Mouse (Mus musculus) urinary bladder, adult 18-20 months (tissue): Measurements from ENCODE around the gene Ephx3.
A peak's percentile ranks its signal among the peaks of the same experiment; 100 is the strongest.
"Not testable (repeated sequence)": the region's sequence is repeated elsewhere in the genome, so short reads cannot be mapped to it uniquely, and the experiment has no call there.

ENCODE experiments used
- DNase-seq, 2 experiments: peaks; one replicate each; pipeline ENCODE4 v3.0.0; 2022; ENCODE audit warnings: low spot score in 2 of 2, mixed read lengths in 2 of 2

Ephx3 gene

DNA sequence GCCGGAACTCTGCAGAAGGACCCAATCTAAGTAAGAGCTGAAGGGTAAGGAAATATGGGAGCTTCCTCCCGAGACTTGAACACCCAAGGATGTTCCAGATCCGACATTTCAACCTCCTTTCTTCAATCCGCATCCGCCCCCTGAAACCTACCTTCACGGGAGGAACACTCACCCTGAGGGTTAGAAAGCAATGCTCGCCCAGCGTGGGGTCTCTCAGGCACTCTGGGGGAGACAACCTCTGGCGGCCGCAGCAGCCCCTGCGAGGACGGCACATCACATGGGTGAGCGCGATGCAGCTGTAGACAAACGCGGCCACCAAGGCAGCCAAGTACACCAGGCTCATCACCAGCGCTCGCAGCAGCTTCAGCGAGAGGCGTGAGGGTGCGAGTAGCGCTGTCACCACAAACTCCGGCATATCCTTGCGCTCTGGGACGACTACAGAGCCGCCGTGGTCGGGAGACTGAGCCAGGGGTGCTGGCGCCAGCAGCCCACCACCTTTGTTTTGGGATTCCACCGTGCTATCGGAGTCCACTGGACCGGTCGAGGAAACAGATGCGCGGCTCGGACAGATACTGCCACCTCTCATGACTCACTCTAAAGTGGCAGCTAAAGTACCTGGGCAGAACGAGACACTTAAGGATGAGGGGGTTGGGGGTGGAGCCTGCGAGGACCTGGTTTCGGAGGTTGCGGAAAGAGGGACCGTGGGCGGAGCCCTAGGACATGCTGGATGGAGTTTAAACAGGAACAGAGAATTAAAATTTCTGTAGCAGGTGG is at the start of gene Ephx3:
Gene Ephx3, minus strand, starts transcription at position 687 of the 774 bp plus-strand sequence.
- no peak for DNase-seq

DNA sequence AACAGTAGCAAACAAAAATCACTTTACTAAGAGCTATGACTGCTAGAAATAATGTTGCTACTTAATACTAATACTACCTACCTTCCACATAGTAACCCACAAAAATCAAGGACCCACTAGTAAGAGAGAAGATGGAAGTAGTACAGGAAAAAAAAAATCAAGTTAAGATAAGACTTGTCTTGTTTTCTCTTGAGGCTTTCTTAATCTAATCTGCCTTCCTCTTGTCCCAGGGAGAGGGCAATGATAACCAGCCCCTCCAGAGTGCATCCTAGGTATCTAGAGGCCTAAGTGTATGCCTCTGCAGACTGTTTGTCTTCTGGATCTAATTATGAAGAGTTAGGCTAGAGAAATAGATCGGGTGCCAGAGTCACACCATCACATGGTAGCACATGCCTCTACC is 49.2 kb upstream of the Ephx3 start:
- no peak for DNase-seq

DNA sequence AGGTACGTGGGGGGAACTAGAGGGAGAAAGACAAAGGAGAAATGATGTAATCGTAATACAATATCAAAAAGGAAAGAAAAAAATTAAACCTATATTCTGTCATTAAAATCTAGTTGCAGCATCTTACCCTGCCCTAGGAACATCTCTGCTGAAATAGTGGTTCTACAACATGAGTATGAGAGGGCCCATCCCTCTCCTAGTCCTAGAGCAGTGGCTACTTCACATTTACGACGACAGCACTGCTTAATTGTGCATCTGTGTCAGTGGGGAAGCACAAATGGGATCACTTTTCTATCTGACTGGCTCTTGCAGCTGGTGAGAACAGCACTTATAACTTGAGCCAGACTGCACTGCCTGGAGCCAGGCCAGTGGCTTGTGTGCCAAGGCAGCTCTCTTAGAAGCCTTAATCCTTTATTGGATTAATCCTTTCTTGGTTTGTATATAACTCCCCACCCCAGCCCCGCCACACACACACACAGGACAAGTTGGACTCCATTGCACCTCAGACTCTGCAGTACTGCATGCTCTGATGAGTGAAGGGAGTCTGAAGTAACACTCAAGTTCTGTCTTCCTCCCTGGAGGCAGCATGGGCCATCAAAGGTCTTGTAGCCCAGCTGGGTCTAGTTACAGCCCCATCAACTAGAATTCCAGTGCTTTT is 46.3 kb upstream of the Ephx3 start:
- peak; percentile 22 to 33 for DNase-seq

DNA sequence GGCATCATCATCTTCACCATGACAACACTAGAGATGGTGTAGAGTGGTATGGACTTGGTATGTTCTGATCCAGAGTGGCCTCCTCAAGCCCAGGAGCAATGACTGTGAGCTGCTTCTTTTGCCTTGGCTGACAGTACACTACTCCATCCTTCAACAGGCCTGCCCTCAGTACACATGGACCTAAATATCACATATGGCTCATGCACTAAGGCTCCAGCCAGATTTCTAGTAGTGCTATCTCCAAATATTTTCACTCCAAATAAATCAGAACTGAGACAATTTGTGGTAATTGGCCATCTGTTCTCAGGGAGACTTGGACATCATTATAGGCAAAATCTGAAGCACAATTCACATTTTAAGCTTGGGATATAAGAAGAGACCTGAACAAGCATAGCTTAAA is 43.8 kb upstream of the Ephx3 start:
- no peak for DNase-seq

DNA sequence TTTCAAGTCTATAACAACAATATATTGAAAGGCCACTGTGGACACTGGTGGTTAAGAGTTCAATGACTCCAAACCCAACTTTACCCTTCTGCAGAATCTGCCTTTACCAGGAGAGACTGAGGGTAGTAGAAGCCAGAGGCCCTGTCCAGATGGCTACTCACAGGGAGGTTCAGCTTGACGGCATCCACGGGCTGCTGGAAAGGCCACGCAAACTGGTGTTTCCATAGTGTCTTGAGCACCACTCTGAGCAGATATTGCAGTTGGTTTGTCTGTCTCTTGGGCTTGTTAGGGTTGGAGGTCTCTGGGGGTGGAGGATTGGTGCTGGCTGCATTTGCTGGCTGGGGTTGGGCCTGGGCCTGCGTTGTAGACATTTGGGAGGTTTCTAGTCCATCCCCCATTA is 39.9 kb upstream of the Ephx3 start:
- DNase-seq: no peak

DNA sequence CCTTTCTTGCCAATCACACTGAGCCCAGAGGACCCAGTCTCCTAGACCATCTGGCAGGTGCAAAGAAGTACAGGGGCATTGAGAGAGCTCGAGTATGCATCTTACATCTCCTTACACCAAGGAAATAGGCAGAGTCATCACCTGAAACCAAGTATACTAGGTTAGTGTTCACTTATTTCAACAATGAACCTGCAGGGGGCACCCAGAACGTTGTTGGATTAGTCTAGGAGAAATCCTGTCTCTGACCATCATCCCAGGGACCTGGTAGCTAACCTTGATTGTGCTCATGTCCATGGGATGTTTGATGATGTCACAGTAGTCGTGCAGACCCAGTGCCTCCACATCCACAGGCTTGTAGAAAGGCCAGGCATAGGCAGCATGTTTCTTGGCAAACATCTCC is 31.5 kb upstream of the Ephx3 start:
- no peak for DNase-seq

DNA sequence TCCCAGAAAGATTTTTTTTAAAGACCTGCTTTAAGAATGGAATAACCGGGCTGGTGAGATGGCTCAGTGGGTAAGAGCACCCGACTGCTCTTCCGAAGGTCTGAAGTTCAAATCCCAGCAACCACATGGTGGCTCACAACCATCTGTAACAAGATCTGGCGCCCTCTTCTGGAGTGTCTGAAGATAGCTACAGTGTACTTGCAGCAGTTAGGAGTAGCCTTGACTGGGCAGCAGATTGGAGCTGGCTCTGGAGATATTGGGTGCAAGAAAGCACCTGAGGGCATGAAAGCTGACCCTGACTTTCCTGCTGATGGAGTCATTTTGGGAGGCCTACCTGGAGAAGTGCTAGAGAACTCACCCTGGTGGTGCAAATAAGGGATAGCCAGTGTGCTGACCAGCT is 26.2 kb upstream of the Ephx3 start:
- DNase-seq: not testable (repeated sequence)

DNA sequence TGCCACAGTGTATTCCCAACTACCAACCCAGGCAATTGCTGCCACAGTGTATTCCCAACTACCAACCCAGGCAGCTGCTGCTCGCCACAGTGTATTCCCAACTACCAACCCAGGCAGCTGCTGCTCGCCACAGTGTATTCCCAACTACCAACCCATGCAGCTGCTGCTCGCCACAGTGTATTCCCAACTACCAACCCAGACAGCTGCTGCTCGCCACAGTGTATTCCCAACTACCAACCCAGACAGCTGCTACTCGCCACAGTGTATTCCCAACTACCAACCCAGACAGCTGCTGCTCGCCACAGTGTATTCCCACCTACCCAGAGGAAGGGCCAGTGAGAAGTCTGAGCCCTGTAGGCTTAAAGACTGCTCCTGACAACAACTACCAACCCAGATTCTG is 22.2 kb upstream of the Ephx3 start:
- DNase-seq: not testable (repeated sequence)

DNA sequence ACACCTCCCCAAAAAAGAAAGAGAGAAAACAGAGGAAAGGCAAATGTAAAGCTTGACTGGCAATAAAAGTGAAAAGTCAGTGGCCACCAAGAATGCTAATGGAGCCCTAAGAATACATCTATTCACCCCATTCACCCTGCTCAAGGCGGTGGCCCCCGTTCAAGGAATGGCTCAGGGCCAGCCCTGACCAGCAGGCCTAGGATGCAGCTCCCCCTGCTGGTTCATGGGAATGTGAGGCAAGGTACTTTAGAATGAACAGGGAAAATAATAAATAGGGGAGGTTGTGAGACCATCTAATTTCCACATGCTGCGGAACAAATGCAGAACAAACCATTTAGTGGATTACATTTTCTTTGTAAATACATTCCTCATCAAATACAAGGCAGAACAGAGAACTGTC is 20.4 kb upstream of the Ephx3 start:
- DNase-seq: peak; percentile 35 to 46

DNA sequence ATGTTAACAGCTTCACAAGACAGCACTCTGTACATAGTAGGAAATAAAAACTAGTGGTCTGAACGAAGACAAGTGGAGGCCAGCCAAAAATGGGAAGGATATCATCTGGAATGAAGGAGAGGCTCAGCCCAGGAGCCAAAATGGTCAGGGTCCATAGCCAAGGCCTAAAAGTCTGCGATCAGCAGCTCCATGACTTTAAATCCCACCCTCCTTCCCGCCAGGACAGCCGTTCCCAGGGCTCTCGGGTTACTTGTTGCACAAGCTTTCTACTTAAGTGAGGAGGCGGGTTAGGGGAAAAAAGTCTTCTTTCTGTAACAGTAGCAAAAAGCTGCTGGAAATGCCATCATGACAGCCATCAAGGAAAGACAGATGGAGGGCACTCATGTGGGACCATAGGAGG is 19.8 kb upstream of the Ephx3 start:
- DNase-seq: no peak

DNA sequence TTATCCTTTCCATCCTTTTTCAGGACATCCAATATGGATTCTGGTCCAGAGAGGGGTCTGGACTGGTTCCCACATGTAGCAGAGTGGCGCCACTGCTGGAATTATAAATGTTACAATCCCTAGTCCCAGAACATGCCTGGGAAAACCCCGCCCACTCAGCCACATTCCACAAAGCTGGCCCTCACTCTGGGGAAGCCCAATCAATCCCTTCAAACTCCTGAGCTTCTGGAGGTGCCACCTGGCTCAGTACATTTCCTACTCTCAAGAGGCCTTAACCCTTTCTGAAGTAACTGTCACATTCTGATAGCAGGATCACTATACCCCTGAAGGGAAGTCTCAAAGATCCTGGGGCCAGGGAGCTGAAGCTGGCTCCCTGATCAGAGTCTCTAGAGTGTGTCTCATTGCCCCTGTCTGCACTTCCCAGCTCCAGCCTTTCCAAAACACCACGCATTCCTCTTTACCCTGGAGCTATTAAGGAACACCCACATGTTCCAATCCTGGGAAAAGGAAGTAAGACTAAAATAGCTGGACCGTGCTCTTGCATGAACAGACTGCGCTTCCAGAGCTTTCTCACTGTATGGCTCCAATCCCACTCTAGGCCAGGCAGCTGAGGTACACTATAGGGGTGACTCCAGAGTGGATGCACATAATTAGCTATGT is 18.4 kb upstream of the Ephx3 start:
- no peak for DNase-seq

DNA sequence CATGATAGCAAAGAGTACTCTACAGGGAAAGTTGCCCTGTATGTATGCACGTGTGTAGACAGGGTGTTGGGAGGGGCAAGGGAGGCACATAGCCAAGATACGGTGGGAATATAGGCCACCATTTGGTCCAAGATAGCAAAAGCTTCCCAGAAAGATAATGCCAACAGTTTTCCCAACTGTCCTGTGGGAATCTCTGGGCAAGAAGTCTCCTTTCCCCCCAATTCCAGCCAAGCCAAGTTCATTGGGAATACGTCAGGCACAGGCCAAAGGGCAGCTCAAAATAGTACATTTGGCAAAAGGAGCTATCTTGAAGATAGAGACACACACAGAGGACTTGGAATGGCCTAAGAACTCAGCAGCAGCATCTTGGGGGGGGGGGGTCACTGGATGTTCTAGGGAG is 16.0 kb upstream of the Ephx3 start:
- no peak for DNase-seq

DNA sequence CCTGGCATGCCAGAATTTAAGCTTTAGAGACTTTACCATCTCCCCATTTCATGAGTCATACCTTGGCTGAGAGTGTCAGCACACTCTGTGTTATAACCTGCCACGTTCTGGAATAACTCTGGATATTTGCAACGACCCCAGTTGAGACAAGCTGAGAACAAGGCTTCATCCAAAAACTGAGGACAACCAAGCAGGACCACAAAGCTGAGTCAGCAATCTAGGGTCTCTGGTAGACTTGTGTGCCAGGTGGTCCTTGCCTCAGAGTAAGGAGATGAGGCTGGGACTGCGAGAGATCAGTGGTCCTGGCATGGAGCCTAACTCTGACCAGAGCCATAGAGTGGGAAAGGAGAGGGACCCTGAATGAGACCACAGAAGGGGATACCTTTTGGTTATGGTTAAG is 13.6 kb upstream of the Ephx3 start:
- DNase-seq: no peak

DNA sequence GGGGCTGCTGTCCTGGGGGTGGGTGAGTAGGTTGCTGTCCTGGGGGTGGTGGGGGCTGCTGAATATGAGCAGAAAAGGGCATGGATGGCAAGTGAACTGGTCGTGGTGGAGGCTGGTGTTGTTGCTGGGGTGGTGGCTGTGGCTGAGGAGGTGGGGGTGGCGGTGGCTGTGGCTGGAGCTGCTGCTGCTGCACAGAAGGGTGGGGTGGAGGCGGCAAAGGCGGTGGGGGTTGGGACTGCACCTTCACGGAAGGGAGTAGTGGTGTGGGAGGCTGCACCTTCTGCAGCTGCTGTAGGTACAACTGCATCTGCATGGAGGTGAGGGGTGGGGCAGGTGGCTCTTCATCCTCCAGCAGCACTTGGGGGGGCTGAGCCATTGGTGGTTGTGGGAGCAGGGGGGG is 11.7 kb upstream of the Ephx3 start:
- DNase-seq: no peak

DNA sequence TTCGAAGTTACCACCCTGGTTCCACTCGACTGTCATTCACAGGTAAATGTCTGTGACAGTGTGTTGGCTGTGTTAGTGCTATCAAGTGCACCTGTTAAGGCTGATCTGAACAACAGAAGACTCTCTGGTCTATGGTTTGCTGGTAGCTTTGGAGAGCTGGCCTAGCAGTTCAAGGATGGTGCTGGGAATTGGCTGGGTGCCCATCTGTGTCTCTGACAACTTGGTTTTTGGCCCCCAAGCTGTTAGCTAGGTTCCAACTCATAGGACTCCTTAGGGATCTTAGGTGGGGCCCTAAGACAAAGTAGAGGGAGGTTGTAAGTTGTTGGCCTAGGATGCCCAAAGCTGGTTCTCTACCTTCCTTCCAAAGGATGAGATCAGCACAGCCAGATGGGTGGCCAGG is 10.4 kb upstream of the Ephx3 start:
- no peak for DNase-seq

DNA sequence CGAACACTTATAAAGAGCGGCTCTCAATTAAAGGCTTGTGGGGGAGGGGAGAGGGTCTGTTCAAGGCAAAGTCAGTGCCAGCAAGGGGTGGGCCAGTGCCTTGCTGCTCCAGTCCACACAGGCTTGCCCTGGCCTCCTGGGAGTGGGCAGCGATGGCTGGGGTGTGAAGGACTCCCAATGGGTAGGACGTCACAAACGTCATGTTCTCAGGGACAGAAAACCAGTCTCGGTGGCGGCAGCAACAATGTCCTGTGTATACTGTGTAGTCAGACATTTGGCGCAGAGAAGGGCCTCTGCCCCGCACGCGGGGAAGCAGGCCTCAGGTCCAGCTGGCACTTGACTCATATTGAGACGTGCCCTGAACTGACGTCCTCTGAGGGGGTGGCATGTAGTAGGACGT is 7.8 kb upstream of the Ephx3 start:
- DNase-seq: no peak

DNA sequence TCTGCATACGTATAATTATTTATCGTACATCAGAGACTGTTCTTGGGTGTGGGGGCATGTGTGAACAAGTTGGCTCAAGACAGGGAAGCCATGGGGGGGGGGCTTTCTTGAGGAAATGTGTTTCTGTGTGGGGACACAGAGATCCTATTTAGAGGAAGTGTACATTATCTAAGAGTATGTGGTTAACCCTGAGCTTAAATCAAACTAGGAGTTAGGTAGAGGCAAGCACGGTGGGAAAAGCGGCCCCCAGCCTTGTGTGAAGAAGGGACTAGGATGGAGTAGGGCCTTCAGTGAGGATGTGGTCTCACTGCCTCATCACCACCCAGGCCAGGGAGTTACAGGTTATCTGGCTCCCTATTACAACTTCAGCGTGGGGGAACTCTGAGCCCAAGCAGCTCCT is 6.4 kb upstream of the Ephx3 start:
- no peak for DNase-seq

DNA sequence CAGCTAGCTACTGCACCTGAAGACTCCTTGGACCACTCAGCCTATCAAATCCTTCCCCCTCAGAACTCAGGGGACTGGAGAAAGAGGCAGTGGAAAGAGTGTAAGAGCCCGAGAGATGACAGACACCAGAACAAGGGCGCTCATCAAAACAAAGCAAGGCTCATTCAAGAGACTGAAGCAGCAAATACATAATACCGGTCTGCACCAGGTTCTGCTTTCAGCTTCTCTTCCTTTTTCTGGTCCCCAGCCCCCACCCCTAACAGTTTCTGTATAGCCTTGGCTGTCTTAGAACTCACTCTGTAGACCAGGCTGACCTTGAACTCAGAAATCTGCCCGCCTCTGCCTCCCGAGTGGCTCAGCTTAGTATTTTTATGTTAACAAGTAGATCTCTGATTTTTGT is 3.7 kb upstream of the Ephx3 start:
- DNase-seq: no peak

DNA sequence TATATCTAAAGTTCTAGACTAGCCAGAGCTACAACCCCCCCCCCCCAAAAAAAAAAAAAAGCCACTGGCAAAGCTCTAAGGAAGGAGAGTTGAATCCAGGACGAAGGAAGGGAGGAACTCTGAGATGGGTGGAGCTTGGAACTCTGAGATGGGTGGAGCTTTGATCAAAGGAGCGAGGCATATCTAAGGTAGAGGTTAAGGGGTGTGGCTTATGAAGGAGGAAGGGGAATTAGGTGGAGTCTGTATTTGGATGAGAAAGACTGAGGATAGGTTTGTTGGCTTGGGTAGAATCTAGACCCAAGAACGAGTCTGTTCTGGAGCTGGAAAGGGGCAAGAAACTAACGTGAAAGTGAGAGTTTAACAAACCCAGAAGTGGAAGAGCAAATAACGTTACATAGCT is 501 bp upstream of the Ephx3 start:
- DNase-seq: no peak

DNA sequence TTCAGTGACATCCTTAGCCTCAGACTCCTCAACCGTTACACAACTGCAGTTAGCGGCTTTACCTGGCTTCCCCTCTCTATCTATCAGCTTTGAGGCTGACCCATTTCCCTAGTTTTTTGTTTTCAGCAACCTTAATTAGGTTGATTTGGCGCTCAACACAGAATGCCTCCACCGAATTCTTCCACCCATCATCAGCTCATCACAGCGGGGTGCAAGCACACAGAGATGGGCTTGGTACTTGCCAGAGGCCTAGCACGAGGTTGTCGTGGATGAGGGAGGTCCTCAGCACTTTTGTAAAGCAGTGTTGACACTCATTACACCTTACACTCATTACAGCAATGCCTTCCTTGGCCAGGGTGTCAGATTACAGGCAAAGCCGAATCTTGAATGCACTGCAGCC is 6.3 kb downstream of the Ephx3 start:
- no peak for DNase-seq

DNA sequence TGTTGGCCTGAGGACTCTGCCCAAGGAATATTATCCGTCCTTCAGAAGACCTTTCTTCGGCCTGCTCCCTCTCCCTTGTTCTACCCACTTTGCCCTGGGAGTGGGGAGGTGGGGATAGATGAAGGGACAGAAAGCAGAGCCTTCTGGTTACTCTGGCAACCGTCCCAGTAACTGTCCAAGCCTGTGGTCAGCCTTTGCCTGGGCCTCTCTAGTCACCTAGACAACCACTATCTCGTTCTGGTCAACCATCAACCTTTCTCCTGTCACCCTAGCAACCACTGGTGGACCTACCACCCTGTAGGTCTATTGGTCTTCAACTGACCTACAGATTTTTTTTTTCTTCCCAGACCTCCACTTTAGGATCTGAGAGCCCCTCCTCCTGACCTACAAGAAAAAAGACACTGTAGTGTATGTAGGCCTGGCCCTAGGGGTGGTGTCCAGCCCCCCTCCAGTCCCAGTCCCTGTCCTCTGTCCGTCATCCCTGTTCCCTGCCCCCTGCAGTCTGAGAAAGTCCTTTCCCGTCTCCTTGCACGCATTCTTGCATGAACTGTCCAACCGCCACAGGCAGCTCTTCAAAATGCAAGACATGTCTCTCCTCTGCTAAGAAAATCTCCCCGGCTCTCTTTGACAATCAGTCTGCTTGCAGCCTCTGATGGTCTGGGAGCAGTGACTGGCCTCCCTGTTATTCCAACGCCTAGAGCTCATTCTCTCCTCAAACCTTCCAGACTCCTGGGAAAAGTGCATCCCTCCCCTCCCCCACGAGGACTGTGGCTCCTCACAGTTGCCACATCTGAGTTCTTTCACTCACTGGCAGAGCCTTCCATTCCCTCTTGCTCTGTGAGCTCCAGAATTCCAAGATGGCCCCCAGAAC is 9.5 kb downstream of the Ephx3 start:
- DNase-seq: no peak

DNA sequence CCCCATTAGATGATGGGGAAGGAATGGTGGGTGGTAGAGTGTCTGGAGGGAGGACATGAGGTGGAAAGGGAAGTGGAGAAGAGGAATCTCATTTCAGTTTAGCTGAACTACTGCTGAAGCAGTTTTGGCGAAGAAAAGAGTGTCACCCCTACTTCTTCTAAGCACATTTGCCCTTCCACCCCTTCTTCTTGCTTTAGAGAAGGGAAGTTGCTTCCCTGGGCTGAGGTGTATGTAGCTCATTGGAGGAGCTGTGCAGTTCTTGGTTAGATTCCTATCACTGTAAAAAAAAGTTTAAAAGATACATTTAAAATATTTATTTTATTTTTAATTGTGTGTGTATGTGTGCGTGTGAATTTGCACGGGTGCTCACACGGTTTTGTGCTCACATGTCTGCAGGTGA is 12.4 kb downstream of the Ephx3 start:
- no peak for DNase-seq
